Mouse (Mus musculus) heart, embryonic 10.5 days (tissue): ENCODE measurements around the gene Tbc1d8. TPM values are rescaled to one million over a fixed set of nuclear protein-coding genes. Genes with fewer than 3 reads are reported as not detected.
A peak's percentile ranks its signal among the peaks of the same experiment; 100 is the strongest.

Experiments
- DNase-seq: peaks from one replicate; pipeline ENCODE4 v3.0.0-alpha.2; 2017; ENCODE audit warnings: low spot score
- H3K27ac ChIP-seq: fragments of 300-500 bp; sonication (generic); 2 replicates; pipeline ENCODE4 v1.5.1; 2016; ENCODE audit warnings: mild to moderate bottlenecking
- H3K27me3 ChIP-seq: fragments of 300-500 bp; sonication (generic); 2 replicates; pipeline ENCODE4 v1.6.1; 2016; ENCODE audit warnings: mild to moderate bottlenecking; ENCODE audit not compliant: poor library complexity, insufficient read depth, severe bottlenecking
- H3K36me3 ChIP-seq: fragments of 300-500 bp; sonication (generic); 2 replicates; pipeline ENCODE4 v1.6.1; 2016; ENCODE audit warnings: mild to moderate bottlenecking, moderate library complexity
- H3K4me1 ChIP-seq: fragments of 300-500 bp; sonication (generic); 2 replicates; pipeline ENCODE4 v1.6.1; 2016; ENCODE audit warnings: mild to moderate bottlenecking
- H3K4me3 ChIP-seq: fragments of 300-500 bp; sonication (generic); 2 replicates; pipeline ENCODE4 v1.5.1; 2016; ENCODE audit warnings: mild to moderate bottlenecking, moderate library complexity
- H3K9me3 ChIP-seq: fragments of 300-500 bp; sonication (generic); 2 replicates; pipeline ENCODE4 v1.6.1; 2016; ENCODE audit warnings: mild to moderate bottlenecking, moderate library complexity
- WGBS: fragments of 180-500 bp; shearing (Covaris S2); methylation state at CpG from one replicate; pipeline ENCODE4 v1.1.7; 2016; 5-methylcytosine and 5-hydroxymethylcytosine counted together
- polyA plus RNA-seq: library from polyadenylated mRNA; unstranded; fragments of >200 nt; fragmentation: Nextera tagmentation; extraction: Ambion mirVana; gene quantifications from 2 replicates; pipeline ENCODE4 v1.2.1, GENCODE M21; 2016

The Tbc1d8 gene
- polyA plus RNA-seq, 1 experiment from 2014 or later, result 7.5 TPM

DNA sequence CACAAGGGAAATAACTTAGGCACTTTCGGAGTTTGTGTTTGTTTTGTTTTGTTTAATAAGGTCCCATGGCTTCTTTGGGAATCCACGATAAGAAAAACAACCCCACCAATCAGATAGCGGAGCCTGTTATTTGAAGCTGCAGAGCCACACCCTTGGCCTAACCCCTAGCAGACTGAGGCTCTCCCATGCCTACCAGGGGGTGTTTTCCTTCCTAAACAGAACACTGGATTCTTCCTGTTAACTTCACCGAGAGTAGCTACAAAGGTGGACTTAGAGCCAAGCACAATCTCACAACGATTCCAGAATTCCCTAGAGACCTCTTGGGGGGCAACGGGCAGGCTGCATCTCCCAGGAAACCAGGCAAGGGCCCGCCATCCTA is 116.1 kb downstream of the Tbc1d8 start:
- Histone ChIP-seq H3K9me3 (no peaks in the 10 kb centered on the region; the same call in 1 of the 2 replicates), H3K36me3 (no peaks in the 10 kb centered on the region), H3K27me3 (peaks cover 22% of the 10 kb centered on the region; the same call in 1 of the 2 replicates), H3K27ac (no peak overlapping the region), H3K4me1 (peaks cover 18% of the 10 kb centered on the region), H3K4me3 (no peak overlapping the region; the same call in 1 of the 2 replicates)
- no peak for DNase-seq
- 38% methylated on average over 7 of the region's 7 CpGs for WGBS

DNA sequence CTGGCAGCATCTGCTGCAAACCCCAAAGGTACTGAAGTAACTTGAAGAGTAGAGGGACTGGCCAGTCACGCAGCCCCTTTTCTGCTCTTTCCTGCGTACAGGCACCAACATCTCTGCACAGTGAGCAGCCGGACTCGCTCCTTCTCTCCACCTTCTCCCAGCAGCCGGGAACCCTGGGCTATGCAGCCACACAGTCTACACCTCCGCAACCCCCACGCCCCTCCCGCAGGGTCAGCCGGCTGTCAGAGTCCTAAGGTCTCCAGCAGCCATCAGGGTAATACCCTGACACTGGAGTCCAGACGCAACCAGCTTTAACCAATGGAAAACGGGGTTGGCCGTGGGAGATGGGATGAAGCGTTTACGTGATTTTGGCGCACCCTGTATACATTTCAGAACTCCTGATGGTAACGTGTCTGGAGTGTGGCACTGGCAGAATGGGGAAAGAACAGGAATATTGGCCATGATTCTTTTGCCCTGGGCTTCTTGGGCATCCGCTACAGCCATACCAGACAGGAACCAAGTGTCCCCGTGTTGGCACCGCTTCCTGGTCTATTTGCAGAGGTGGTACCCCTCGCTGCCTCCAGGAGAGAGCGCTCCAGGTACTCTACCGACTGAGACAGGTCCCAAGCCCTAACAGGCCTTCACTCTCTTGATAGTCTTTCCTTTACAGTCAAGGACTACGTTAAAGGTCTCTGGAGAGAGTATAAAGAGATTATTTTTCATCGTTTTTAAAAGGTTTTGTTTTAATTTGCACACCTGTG is 116.6 kb downstream of the Tbc1d8 start:
- Histone ChIP-seq H3K27ac (peak overlapping the region; percentile 47; the same call in 1 of the 2 replicates), H3K36me3 (no peaks in the 10 kb centered on the region), H3K4me3 (peak overlapping the region; percentile 54), H3K4me1 (peaks cover 15% of the 10 kb centered on the region), H3K9me3 (no peaks in the 10 kb centered on the region; the same call in 1 of the 2 replicates), H3K27me3 (peaks cover 24% of the 10 kb centered on the region; the same call in 1 of the 2 replicates)
- DNase-seq, result no peak
- WGBS, result 34% methylated on average over 24 of the region's 24 CpGs

DNA sequence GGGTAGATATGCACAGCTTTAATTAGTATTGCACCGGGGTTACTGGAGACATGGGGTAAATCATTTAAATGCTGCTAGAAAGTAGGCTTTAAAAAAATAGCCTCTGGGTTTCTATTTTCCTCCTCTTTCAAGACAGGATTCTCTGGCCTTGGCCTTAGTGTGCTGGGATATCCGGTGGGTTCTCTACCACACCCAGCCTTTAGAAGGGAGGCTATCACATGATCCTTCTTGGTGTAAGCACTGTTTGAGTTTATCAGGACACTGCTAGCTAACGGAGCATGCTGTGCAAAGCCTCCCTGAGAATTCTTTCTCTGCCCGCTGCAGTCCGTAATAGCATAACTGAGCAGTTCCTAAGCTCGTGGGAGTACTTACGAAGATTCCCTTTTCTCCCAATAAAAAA is 129.1 kb downstream of the Tbc1d8 start:
- DNase-seq, result no peak
- no peak overlapping the region for H3K4me3 ChIP-seq
- WGBS, result 72% methylated on average over 7 of the region's 7 CpGs

DNA sequence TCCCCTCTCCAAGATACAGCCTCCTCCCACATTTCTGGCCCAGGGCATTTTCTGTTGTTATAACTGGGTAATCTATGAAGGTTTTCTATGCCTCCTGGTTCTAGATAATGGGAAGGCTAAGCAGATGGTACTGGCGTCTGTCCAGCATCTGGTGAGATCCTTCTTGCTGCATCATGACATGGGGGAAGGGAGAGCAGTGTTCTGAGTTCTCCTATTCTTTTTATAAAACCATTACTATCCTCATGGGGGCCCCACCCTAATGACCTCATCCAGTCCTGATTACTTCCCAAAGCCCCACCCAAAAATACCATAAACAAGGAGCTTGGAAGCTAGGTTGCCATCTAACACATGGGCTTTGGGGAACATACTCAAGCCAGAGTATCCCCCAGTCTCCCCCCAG is 129.6 kb downstream of the Tbc1d8 start:
- Histone ChIP-seq H3K36me3 (no peaks in the 10 kb centered on the region), H3K9me3 (no peaks in the 10 kb centered on the region)
- whole genome bisulfite sequencing, result 70% methylated on average over 1 of the region's 1 CpGs

More for the DNA sequence above, 129.1 kb downstream of the Tbc1d8 start:
- H3K27ac ChIP-seq, result no peak overlapping the region
- no peaks in the 10 kb centered on the region for H3K4me1 ChIP-seq
- H3K27me3 ChIP-seq, result no peaks in the 10 kb centered on the region
- H3K9me3 ChIP-seq, result no peaks in the 10 kb centered on the region
- H3K36me3 ChIP-seq, result no peaks in the 10 kb centered on the region

DNA sequence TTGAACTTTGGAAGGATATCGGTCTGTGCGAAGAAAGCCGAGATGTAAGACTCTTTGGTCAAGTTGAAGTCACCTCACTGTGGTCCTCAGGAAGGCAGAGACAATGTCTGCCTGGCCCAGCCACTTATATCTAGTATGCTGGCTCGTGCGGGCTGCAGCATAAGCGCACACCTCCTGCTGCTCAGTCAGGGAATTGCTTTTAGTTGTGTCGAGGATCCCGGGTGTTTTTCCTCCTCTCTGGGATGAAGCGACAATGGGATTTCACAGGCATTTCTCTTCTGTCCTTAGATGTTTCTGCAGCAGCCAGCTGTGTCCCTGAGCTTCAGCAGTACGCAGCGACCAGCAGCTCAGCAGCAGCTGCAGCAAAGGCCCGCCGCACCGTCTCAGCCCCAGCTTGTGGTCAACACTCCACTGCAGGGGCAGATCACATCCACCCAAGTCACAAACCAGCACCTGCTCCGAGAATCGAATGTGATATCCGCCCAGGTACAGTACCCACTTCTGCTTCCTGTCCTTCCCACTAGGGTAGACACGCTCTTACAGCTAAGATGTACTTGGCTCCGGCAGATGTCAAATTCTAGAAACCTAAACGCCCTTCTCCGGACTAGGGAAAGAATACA is 133.5 kb downstream of the Tbc1d8 start:
- DNase-seq, result no peak
- Histone ChIP-seq H3K27ac (no peak overlapping the region), H3K27me3 (peaks cover 11% of the 10 kb centered on the region; the same call in 1 of the 2 replicates), H3K4me1 (no peaks in the 10 kb centered on the region), H3K36me3 (no peaks in the 10 kb centered on the region), H3K4me3 (0 out of 2 replicates have a peak overlapping the region, but pooled peaks have one; percentile 8), H3K9me3 (no peaks in the 10 kb centered on the region)
- 47% methylated on average over 21 of the region's 21 CpGs for WGBS

More for the DNA sequence above, 129.6 kb downstream of the Tbc1d8 start:
- DNase-seq, result no peak
- no peaks in the 10 kb centered on the region for H3K27me3 ChIP-seq
- no peaks in the 10 kb centered on the region for H3K4me1 ChIP-seq
- no peak overlapping the region for H3K4me3 ChIP-seq
- no peak overlapping the region for H3K27ac ChIP-seq

DNA sequence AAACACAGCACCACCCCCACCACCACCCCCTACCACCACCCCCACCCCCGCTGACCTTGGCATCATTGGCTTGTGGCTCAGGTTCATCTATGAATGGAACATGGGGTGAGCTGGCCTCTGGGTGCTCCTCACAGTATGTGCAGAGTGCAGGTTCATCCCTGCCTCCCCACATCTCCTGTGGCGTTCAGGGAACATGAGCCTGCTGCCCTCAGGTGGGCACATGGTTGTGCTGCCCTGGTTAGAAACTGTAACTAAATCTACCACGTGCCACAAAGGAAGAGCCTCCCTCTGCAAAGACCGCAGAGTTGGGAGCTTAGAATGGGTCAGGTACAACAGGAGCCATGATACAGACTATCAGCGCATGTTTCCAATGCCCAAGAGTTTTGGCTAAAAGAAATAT is 135.3 kb downstream of the Tbc1d8 start:
- Histone ChIP-seq H3K4me1 (no peaks in the 10 kb centered on the region), H3K27me3 (peaks cover 27% of the 10 kb centered on the region), H3K27ac (no peak overlapping the region), H3K36me3 (no peaks in the 10 kb centered on the region), H3K4me3 (no peak overlapping the region), H3K9me3 (no peaks in the 10 kb centered on the region)
- DNase-seq, result no peak
- 82% methylated on average over 5 of the region's 5 CpGs for WGBS

DNA sequence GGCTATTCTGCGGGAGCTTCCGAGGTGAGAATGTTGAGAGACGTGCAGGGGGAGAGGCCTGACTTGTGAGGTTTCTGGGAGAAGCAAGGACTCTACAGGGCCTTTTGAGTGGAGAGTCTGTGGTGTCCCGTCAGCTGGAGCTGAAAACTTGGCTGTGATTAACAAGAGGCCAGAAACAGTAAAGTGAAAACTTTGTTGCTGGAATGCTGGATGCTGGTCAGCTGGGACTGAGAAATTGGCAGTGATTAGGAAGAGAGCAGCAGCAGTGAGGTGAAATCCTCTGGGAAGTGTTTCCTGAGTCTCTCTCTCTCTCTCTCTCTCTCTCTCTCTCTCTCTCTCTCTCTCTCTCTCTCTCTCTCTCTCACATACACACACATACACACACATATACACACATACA is 136.7 kb downstream of the Tbc1d8 start:
- WGBS, result 77% methylated on average over 4 of the region's 4 CpGs

DNA sequence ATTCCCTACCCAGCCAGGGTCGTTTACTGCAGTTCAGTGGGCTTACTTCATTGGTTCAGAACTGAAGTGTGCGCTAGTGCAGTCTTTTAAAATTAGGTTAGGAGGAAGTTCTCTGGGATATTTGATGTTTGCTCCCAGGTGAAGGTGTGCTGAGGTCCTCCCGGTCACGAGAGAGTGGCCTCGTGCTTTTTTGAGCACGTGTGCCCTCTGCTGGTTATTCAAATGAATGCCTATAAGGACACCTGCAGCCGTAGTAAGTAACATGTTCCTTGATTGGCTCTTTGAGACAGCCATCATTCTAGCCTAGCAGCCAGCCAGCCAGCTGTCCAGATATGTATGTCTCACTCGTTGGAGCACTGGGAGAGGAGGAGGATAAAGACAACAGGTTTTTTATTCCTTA is 137.9 kb downstream of the Tbc1d8 start:
- Histone ChIP-seq H3K9me3 (no peaks in the 10 kb centered on the region), H3K36me3 (no peaks in the 10 kb centered on the region), H3K4me1 (peaks cover 8% of the 10 kb centered on the region), H3K27ac (no peak overlapping the region), H3K4me3 (no peak overlapping the region), H3K27me3 (peaks cover 39% of the 10 kb centered on the region)
- 22% methylated on average over 8 of the region's 8 CpGs for WGBS
- DNase-seq, result no peak

More for the DNA sequence above, 136.7 kb downstream of the Tbc1d8 start:
- no peaks in the 10 kb centered on the region for H3K4me1 ChIP-seq
- no peak overlapping the region for H3K4me3 ChIP-seq
- H3K36me3 ChIP-seq, result no peaks in the 10 kb centered on the region
- H3K9me3 ChIP-seq, result no peaks in the 10 kb centered on the region
- no peak for DNase-seq
- no peak overlapping the region for H3K27ac ChIP-seq
- H3K27me3 ChIP-seq, result peaks cover 28% of the 10 kb centered on the region

DNA sequence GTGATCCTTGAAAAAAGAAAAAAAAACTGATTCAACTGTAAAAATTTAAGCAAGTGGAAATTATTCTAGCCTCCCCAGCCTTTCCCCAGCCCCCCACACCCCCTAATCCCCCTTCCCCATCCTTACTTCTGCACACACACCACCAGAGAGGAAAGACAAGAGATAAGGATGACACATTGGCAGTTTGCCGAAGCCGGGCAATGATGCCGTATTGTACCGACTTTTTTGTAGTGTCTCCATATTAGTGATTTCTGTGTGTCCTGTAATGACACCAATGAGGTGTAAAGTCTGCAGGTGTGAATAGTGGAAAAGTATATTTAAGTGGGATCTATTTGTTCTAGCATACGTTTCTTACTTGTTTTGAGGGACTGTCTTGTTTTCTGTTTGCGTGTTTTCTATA is 138.4 kb downstream of the Tbc1d8 start:
- WGBS, result 57% methylated on average over 6 of the region's 6 CpGs
- Histone ChIP-seq H3K27me3 (peaks cover 44% of the 10 kb centered on the region), H3K9me3 (no peaks in the 10 kb centered on the region), H3K4me1 (peaks cover 13% of the 10 kb centered on the region), H3K4me3 (no peak overlapping the region), H3K36me3 (no peaks in the 10 kb centered on the region), H3K27ac (no peak overlapping the region)
- DNase-seq, result no peak

DNA sequence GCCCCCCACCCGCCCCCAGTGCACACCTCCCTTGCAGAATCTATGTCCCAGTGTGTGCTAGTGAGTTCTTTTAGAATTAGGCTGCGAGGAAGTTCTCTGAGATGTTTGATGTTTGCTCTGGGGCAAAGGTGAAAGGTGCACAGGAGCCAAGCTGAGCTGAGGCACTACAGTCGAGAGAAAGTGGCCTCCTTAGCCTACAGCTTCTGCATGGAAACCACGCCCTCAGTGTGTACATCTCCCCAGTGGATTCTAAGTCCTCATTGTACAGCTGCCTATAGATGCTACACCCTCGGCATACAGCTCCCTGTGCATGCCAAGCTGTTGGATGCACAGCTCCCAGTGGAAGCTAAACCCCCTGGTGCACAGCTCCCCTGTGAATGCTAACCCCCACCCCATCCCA is 139.1 kb downstream of the Tbc1d8 start:
- Histone ChIP-seq H3K4me3 (no peak overlapping the region), H3K27me3 (peaks cover 51% of the 10 kb centered on the region), H3K36me3 (no peaks in the 10 kb centered on the region), H3K9me3 (no peaks in the 10 kb centered on the region), H3K27ac (no peak overlapping the region), H3K4me1 (peaks cover 14% of the 10 kb centered on the region)
- WGBS, result 57% methylated on average over 5 of the region's 5 CpGs
- no peak for DNase-seq

DNA sequence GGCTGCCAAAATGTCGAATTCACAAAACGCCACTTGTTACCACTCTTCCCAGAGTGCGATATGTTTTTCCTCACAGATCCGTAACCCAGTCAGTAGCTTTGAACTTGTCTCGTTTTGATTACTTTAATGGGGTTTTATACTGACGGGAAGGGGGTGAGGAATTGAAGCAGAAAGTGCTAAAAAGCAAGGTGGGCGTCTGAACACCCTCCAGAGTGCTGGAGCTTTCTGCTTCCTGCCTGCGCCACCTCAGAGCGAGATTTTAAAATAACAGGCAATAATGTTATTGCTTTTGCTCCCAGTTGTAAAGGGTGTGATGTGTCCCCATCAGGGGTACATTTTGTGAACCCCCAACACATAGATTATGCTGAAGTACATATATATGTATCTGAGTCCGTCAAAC is 139.7 kb downstream of the Tbc1d8 start:
- peaks cover 57% of the 10 kb centered on the region for H3K27me3 ChIP-seq
- H3K4me1 ChIP-seq, result peaks cover 14% of the 10 kb centered on the region
- no peak for DNase-seq
- H3K27ac ChIP-seq, result no peak overlapping the region
- H3K9me3 ChIP-seq, result no peaks in the 10 kb centered on the region
- no peaks in the 10 kb centered on the region for H3K36me3 ChIP-seq
- 71% methylated on average over 10 of the region's 10 CpGs for WGBS
- H3K4me3 ChIP-seq, result no peak overlapping the region

DNA sequence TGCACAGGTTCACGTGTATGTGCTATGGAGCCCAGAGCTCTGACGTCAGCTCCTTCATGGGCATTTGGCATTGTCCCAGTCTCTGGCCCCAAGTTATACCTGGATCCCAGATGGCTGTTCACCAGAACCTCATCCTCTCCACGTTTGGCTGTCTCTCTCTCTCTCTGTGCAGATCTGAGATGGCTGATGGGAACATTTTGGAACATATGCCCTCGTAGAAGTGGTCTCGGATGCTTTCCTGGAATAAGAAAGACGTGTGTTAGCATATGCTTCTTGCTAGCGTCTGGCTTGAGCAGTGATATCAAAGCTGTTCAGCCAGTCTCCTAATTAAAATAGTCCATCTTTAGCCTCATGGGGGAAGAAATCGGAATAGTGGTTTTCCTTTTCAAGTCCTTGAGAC is 141.8 kb downstream of the Tbc1d8 start:
- H3K9me3 ChIP-seq, result no peaks in the 10 kb centered on the region
- H3K4me3 ChIP-seq, result no peak overlapping the region
- peaks cover 14% of the 10 kb centered on the region for H3K4me1 ChIP-seq
- 82% methylated on average over 8 of the region's 8 CpGs for WGBS
- no peaks in the 10 kb centered on the region for H3K36me3 ChIP-seq
- no peak overlapping the region for H3K27ac ChIP-seq
- DNase-seq, result no peak
- peaks cover 53% of the 10 kb centered on the region for H3K27me3 ChIP-seq

DNA sequence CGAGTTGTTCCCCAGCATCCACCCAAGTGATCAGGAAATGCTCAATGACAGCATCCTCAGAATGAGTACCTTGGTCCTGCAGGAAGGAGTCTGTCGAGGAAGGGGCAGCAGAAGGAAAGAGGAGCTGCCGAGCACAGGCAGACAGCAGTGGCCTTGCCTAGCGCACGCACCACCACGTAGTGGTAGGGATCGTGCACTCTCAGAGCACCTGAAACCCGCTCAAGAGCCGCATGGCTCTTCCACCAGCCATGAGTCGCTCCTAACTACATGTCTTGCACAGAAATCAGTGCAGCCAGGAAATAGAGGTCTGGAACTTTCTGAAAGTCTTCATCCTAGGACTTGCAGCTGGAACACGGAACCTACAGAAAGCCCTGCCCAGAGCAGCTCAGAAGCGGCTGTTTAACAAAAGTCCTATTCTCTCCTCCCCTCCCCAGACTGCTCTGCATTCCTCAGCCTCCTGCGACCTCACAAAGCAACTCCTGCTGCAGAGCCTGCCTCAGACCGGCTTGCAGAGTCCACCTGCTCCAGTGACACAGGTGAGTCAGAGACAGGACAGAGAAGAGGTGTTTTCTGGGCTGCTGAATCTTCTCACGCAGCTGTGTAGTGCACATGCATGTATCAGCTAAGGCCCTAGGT is 142.9 kb downstream of the Tbc1d8 start:
- 30% methylated on average over 15 of the region's 15 CpGs for WGBS
- DNase-seq, result no peak
- Histone ChIP-seq H3K9me3 (no peaks in the 10 kb centered on the region), H3K4me1 (peaks cover 22% of the 10 kb centered on the region), H3K27ac (0 out of 2 replicates have a peak overlapping the region, but pooled peaks have one; percentile 10), H3K36me3 (no peaks in the 10 kb centered on the region), H3K27me3 (peaks cover 47% of the 10 kb centered on the region), H3K4me3 (peak overlapping the region; percentile 19; the same call in 1 of the 2 replicates)
